Mouse (Mus musculus) liver, embryonic 13.5 days (tissue): ENCODE results near the gene Harbi1. TPM values are rescaled to one million over a fixed set of nuclear protein-coding genes. Genes with fewer than 3 reads are reported as not detected.
"Not testable (repeated sequence)": the region's sequence is repeated elsewhere in the genome, so short reads cannot be mapped to it uniquely, and the experiment has no call there.

Experiments used
- ATAC-seq: fragments of 200-750 bp; cut with Nextera tagmentation; 2 replicates; pipeline ENCODE4 v1.8.0; 2017; ENCODE audit warnings: low read depth, mild to moderate bottlenecking, moderate number of reproducible peaks, moderate library complexity
- DNase-seq: peaks from one replicate; pipeline ENCODE4 v3.0.0; 2022
- H3K27ac ChIP-seq: fragments of 300-500 bp; sonication (generic); 2 replicates; pipeline ENCODE4 v1.5.1; 2015; ENCODE audit warnings: moderate library complexity, mild to moderate bottlenecking, inconsistent platforms
- H3K27me3 ChIP-seq: fragments of 300-500 bp; sonication (generic); 2 replicates; pipeline ENCODE4 v1.6.1; 2015; ENCODE audit warnings: mild to moderate bottlenecking, inconsistent platforms
- H3K36me3 ChIP-seq: fragments of 300-500 bp; sonication (generic); 2 replicates; pipeline ENCODE4 v1.6.1; 2015; ENCODE audit warnings: mild to moderate bottlenecking, inconsistent platforms
- H3K4me1 ChIP-seq: fragments of 300-500 bp; sonication (generic); replicated peaks from 2 replicates; pipeline ENCODE4 v1.6.1; 2015; ENCODE audit warnings: inconsistent platforms
- H3K4me2 ChIP-seq: fragments of 300-500 bp; sonication (generic); 2 replicates; pipeline ENCODE4 v1.6.1; 2015; ENCODE audit warnings: inconsistent platforms, mild to moderate bottlenecking, moderate library complexity
- H3K4me3 ChIP-seq: fragments of 300-500 bp; sonication (generic); replicated peaks from 2 replicates; pipeline ENCODE4 v1.5.1; 2015; ENCODE audit warnings: mild to moderate bottlenecking, inconsistent platforms
- H3K9ac ChIP-seq: fragments of 300-500 bp; sonication (generic); 2 replicates; pipeline ENCODE4 v1.6.1; 2015; ENCODE audit warnings: mild to moderate bottlenecking, inconsistent platforms
- H3K9me3 ChIP-seq: fragments of 300-500 bp; sonication (generic); replicated peaks from 2 replicates; pipeline ENCODE4 v1.6.1; 2016; ENCODE audit warnings: inconsistent platforms
- WGBS: fragments of 180-500 bp; shearing (Covaris S2); methylation state at CpG from one replicate; pipeline ENCODE4 v1.1.7; 2015; ENCODE audit not compliant: insufficient replicate concordance; 5-methylcytosine and 5-hydroxymethylcytosine counted together
- polyA plus RNA-seq: library from polyadenylated mRNA; unstranded; fragments of >200 nt; fragmentation: Nextera tagmentation; extraction: Ambion mirVana; gene quantifications from 2 replicates; pipeline ENCODE4 v1.2.1, GENCODE M21; 2015

Gene Harbi1
- polyA plus RNA-seq, 1 experiment from 2014 or later: 8.0 TPM

DNA sequence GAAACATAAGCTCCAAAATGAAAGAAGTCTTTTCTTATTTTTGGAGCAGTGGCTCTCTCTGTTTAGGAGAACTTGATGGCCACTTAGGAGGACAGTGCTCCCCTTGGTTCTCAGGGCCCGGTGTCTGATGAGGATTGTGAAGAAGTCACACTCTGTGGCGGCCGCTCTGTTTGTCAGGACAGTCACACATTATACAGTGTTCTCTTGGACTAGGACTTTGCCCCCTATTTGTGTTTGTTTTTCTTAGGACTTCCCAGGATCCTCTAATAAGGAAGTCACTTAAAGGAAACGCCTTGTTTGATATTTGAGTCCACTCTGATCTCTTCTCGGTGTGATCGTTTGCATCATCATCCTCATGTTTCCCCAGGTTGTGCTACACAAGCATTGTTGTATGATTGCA, 7.6 kb downstream of the Harbi1 start:
- DNase-seq (no peak), ATAC-seq (no peak)
- Histone ChIP-seq H3K4me3 (no peak overlapping the region), H3K36me3 (peaks cover 12% of the 10 kb centered on the region), H3K9me3 (no peaks in the 10 kb centered on the region), H3K9ac (no peak overlapping the region), H3K27me3 (no peaks in the 10 kb centered on the region), H3K4me2 (0 out of 2 replicates have a peak overlapping the region, but pooled peaks have one; percentile 0), H3K4me1 (no peaks in the 10 kb centered on the region; the same call in 1 of the 2 replicates), H3K27ac (no peak overlapping the region)
- 68% methylated on average over 6 of the region's 6 CpGs for WGBS

DNA sequence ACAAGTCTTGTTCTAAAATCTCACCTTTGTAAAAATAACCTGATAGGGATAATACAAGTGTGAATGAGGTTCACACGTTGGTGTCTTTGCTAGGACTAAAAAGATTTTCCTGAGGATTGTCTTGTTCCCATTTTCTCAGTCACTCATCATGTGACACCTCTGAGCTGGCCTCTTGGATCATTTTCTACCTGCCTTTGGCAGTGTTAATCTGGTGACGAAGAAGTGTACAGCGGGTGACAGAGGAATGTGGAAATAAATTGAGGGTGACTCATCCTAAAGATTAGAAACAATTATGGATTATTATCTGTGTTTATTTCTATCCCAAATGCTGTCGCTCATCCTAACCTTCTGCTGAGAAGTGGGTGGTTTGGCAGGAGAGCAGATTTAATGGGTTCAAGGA, 12.7 kb downstream of the Harbi1 start:
- no peaks in the 10 kb centered on the region for H3K9me3 ChIP-seq
- H3K36me3 ChIP-seq: peaks cover 7% of the 10 kb centered on the region
- 63% methylated on average over 4 of the region's 4 CpGs for WGBS
- no peak overlapping the region for H3K27ac ChIP-seq
- no peak overlapping the region for H3K9ac ChIP-seq
- H3K27me3 ChIP-seq: no peaks in the 10 kb centered on the region
- no peak for DNase-seq
- ATAC-seq: no peak
- H3K4me1 ChIP-seq: peaks cover 17% of the 10 kb centered on the region
- no peak overlapping the region for H3K4me2 ChIP-seq
- no peak overlapping the region for H3K4me3 ChIP-seq

DNA sequence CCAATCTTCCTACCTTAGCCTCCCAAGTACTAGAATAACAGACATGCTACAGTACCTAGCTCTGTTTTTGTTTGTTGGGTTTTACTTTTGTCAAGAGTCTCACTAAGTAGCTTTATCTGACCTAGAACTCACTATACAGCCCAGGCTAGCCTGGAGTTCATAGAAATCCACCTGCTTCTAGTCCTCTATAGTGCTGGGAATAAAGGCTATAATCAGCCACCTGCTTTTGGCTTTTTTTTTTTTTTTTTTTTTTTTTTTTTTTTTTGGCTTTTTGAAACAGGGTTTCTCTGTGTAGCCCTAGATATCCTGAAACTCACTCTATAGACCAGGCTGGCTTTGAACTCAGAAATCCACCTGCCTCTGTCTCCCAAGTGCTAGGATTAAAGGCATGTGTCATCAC, 13.3 kb downstream of the Harbi1 start:
- no peak for ATAC-seq
- H3K4me1 ChIP-seq: peaks cover 17% of the 10 kb centered on the region
- no peak overlapping the region for H3K27ac ChIP-seq
- no peaks in the 10 kb centered on the region for H3K27me3 ChIP-seq
- no peak overlapping the region for H3K9ac ChIP-seq
- DNase-seq: no peak
- no peak overlapping the region for H3K4me3 ChIP-seq
- no peaks in the 10 kb centered on the region for H3K9me3 ChIP-seq
- H3K36me3 ChIP-seq: peaks cover 7% of the 10 kb centered on the region
- no peak overlapping the region for H3K4me2 ChIP-seq

DNA sequence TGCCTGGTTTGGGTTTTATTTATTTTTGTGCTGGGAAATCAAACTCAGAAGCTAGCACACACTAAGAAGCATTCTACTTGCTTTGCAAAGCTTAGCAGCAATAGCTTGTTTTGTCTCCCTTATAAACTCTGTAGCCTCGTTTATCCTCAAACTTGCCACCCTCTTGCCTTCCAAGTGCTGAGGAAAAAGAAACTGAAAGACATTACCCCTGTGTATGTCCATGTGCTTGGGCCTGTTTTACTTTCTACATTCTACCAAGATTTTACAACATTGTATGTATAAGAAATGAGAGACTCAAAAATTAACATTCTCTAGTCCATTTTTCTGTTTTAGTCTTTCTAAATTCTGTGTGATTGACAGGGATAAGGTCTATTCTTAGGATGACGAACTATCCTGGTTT, 14.1 kb downstream of the Harbi1 start:
- no peaks in the 10 kb centered on the region for H3K9me3 ChIP-seq
- 25% methylated on average over 2 of the region's 2 CpGs for WGBS
- ATAC-seq: no peak
- peak overlapping the region; percentile 32; the same call in 1 of the 2 replicates for H3K27ac ChIP-seq
- no peak overlapping the region for H3K9ac ChIP-seq
- peaks cover 17% of the 10 kb centered on the region for H3K4me1 ChIP-seq
- peaks cover 7% of the 10 kb centered on the region for H3K36me3 ChIP-seq
- H3K27me3 ChIP-seq: no peaks in the 10 kb centered on the region
- H3K4me2 ChIP-seq: peak overlapping the region; percentile 36; the same call in 1 of the 2 replicates
- no peak overlapping the region for H3K4me3 ChIP-seq
- no peak for DNase-seq

DNA sequence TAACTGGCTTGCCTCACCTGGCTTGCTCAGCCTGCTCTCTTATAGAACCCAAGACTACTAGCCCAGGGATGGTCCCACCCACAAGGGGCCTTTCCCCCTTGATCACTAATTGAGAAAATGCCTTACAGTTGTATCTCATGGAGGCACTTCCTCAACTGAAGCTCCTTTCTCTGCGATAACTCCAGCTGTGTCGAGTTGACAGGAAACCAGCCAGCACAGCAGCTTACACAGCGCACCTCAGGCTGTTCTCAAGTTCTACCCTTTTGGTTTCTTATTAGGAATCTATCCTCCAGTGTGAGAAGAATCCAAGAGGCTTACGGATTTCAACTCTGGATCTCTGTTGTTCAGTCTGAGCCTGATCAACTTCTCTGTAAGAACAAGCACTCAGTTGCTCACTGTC, 14.8 kb downstream of the Harbi1 start:
- H3K36me3 ChIP-seq, H3K27me3 ChIP-seq, H3K9ac ChIP-seq, H3K9me3 ChIP-seq, H3K4me3 ChIP-seq: not testable (repeated sequence)
- Histone ChIP-seq H3K4me2 (peak overlapping the region; percentile 25; the same call in 1 of the 2 replicates), H3K27ac (peak overlapping the region; percentile 30; the same call in 1 of the 2 replicates), H3K4me1 (peaks cover 17% of the 10 kb centered on the region)
- ATAC-seq: peak; percentile 58
- 14% methylated on average over 4 of the region's 4 CpGs for WGBS
- DNase-seq: peak; percentile 20

DNA sequence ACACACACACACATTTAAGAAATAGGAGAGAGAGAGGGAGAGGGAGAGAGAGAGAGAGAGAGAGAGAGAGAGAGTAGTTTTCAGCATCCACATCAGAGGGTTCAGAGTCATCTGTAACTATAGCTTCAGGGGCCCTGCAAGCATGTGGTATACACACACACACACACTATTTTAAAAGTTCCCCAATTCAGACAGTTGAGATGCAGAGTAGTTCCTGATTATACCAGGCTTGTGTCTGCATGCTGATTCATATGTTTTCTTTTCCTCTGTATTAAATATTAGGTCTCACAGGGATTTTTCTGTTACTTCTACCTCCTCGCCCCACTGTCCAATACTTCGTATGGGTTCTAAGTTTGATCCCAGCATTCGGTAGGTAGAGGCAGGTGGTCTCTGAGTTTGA, 16.4 kb downstream of the Harbi1 start:
- 72% methylated on average over 3 of the region's 3 CpGs for WGBS
- no peaks in the 10 kb centered on the region for H3K9me3 ChIP-seq
- no peaks in the 10 kb centered on the region for H3K27me3 ChIP-seq
- H3K9ac ChIP-seq: no peak overlapping the region
- ATAC-seq: no peak
- no peak overlapping the region for H3K27ac ChIP-seq
- peaks cover 25% of the 10 kb centered on the region for H3K4me1 ChIP-seq
- no peak overlapping the region for H3K4me2 ChIP-seq
- no peak for DNase-seq
- H3K36me3 ChIP-seq: no peaks in the 10 kb centered on the region
- no peak overlapping the region for H3K4me3 ChIP-seq

DNA sequence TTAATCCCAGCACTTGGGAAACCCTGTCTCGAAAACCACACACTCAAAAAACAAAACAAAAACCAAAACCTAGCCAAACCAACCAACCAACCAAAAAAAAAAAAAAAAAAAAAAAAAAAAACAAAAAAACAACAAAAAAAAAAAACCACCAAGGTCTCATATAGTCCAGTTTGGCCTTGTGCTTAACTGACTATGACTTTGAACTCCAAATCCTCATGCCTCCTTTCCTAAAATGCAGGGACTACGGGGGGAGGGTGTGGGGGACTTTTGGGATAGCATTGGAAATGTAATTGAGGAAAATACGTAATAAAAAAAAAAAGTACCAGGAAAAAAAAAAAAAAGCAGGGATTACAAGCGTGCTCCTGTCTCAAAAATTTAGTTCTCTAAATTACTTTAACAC, 18.9 kb downstream of the Harbi1 start:
- ATAC-seq (no peak), DNase-seq (no peak)
- Histone ChIP-seq H3K36me3 (no peaks in the 10 kb centered on the region), H3K4me3 (peak overlapping the region; percentile 91), H3K9me3 (no peaks in the 10 kb centered on the region), H3K4me1 (peaks cover 26% of the 10 kb centered on the region), H3K27me3 (no peaks in the 10 kb centered on the region), H3K9ac (peak overlapping the region; percentile 93), H3K27ac (peak overlapping the region; percentile 94; the same call in 1 of the 2 replicates), H3K4me2 (peak overlapping the region; percentile 73)
- WGBS: 12% methylated on average over 4 of the region's 4 CpGs

DNA sequence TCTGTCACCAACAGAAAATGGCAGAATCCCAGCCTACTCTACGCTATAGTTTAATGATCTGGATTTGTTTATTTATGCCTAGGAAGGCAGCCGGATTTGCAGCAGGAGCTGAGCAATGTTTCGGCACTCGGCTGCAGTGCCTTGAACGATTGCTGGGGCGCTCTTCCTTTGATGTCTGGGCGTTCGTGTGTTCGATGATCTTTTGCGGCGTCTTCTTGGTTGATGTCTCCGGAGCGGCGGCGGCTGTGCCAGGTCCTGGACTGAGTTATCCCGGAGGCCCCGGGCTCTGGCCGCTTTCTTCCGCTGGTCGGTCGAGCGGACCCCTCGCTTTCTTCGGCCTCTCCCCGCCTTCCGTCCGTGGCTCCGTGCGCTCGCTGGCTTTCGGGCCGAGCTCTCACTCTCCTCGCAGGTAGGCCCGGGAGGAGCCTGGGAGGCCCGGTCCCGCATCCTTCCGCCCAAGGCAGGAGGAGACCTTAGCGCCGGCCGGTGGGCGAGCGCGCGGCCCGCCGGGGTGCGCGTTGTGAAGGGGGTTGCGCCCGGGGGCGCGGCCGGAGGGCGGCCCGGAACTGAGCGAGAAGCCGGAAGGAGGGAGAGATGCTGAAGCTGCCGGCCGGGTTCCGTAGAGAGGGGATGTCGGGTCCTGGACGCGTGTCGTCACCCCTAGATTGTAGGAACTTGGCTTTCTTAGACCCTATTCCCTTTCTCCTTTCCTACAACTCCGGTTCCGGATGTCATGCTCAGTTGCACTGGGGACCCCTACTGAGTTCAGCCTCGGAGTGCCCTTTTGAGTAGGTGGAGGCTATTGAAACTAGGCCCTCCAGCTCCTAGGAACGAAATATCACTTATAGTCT, 19.5 kb downstream of the Harbi1 start, which contains the start of gene Ambra1:
Ambra1 (plus strand) TSS at position 164 of the 851 bp plus-strand sequence.
- Histone ChIP-seq H3K4me2 (peak within 1 kb of the TSS; percentile 73), H3K4me3 (peak within 1 kb of the TSS; percentile 91), H3K27ac (peak within 1 kb of the TSS; percentile 94), H3K27me3 (no peaks in the 10 kb centered on the region), H3K9me3 (no peaks in the 10 kb centered on the region), H3K36me3 (no peaks in the 10 kb centered on the region), H3K4me1 (peaks cover 20% of the 10 kb centered on the region), H3K9ac (peak within 1 kb of the TSS; percentile 93)
- DNase-seq (peak; percentile 77), ATAC-seq (peak; percentile 87)
- WGBS: under 1% methylated on average over 68 of the region's 68 CpGs

DNA sequence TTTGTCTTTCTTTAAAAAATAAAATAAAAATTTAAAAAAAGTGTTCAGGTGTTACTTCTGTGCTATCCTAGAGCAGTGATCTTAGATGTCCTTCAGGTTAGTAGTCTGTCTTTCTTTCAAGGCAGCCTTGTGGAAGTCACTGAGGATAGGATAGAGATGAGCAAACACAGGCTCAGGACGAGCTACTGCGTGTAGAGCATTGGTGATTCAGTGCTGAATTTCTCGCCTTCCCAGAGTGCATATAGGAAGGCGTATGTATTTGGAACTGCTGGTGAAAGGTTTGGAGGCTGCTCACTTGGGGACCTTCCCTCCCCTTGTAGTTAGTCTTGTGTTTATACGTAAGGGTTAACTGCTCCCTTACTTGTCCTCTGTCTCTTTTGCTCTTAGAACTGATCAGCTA, 24.6 kb downstream of the Harbi1 start:
- Histone ChIP-seq H3K9me3 (no peaks in the 10 kb centered on the region), H3K4me2 (no peak overlapping the region), H3K36me3 (no peaks in the 10 kb centered on the region), H3K4me3 (no peak overlapping the region), H3K27me3 (no peaks in the 10 kb centered on the region), H3K4me1 (peaks cover 30% of the 10 kb centered on the region), H3K9ac (no peak overlapping the region), H3K27ac (no peak overlapping the region)
- no peak for DNase-seq
- WGBS: 71% methylated on average over 5 of the region's 5 CpGs
- ATAC-seq: no peak

DNA sequence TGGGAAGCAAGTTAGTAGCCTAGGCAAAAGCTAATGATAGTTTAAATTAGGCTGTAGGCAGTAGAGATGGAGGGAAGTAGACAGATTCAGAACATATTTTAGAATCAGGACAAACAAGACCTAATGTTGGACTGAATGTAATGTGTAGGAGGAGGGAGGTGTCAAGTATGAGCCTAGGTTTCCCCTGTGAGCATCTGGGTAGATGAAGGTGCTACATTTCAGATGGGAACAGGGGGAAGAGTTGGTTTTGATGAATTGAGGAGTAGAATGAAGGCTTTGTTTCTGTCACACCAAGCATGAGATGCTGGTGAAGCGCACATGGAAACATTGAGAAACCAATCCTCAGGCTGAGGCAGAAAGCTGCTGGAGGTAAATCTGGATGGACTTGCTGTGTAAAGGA, 28.9 kb downstream of the Harbi1 start:
- H3K27me3 ChIP-seq: no peaks in the 10 kb centered on the region
- no peak overlapping the region for H3K27ac ChIP-seq
- no peak overlapping the region for H3K4me2 ChIP-seq
- H3K9ac ChIP-seq: no peak overlapping the region
- 93% methylated on average over 1 of the region's 1 CpGs for WGBS
- no peak for DNase-seq
- no peak overlapping the region for H3K4me3 ChIP-seq
- H3K4me1 ChIP-seq: peaks cover 47% of the 10 kb centered on the region
- no peaks in the 10 kb centered on the region for H3K9me3 ChIP-seq
- no peaks in the 10 kb centered on the region for H3K36me3 ChIP-seq
- ATAC-seq: no peak

DNA sequence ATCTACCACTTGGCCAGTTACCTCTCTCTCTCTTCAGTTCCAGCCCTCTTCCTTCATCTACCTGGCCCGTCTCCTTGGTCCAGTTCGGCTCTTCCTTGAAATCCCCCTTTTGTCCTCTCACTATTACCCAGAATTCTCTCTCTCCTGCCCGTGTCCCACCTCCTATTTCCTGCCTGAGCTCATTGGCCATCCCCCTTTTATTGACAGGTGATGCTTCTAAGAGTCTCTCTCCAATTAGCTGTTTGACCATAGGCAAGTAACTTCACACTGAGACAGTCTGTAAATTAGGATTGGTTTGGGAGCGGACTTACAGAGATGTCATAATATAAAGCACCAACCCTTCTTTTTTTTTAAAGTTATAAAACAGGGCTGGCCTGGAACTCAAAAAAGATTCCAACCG, 34.0 kb downstream of the Harbi1 start:
- no peak overlapping the region for H3K4me2 ChIP-seq
- H3K36me3 ChIP-seq: no peaks in the 10 kb centered on the region
- no peak for DNase-seq
- H3K9me3 ChIP-seq: no peaks in the 10 kb centered on the region
- WGBS: 79% methylated on average over 5 of the region's 5 CpGs
- H3K27me3 ChIP-seq: no peaks in the 10 kb centered on the region
- no peak overlapping the region for H3K27ac ChIP-seq
- peaks cover 27% of the 10 kb centered on the region for H3K4me1 ChIP-seq
- H3K9ac ChIP-seq: no peak overlapping the region
- no peak for ATAC-seq
- no peak overlapping the region for H3K4me3 ChIP-seq

DNA sequence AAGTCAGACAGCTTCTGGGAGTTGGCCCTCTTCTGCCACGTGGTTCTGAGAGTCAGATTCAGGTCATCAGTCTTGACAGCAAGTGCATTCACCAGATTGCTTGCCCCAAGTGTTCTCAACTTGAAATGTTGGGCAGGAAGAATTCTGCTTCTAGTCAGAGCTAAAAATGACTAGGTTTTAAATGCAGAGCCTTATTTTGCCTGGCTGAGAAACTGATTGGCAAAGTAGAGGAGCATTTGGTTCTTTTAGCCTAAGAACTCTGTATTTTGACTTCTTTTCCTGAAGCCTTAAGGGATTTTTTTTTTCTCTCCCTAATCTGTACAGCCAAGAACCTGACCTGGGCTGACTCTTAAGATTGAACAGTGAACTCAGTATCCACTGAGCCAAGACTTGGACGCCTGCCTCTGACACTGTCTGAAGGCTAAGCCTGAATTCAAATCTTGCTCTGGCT, 39.2 kb downstream of the Harbi1 start:
- Histone ChIP-seq H3K9ac (no peak overlapping the region), H3K4me2 (no peak overlapping the region), H3K36me3 (no peaks in the 10 kb centered on the region), H3K4me3 (no peak overlapping the region), H3K27me3 (no peaks in the 10 kb centered on the region), H3K4me1 (peaks cover 25% of the 10 kb centered on the region), H3K27ac (no peak overlapping the region), H3K9me3 (no peaks in the 10 kb centered on the region)
- ATAC-seq: no peak
- DNase-seq: no peak
- 50% methylated on average over 2 of the region's 2 CpGs for WGBS
